Mouse (Mus musculus) limb, embryonic 14.5 days (tissue): Measurements from ENCODE around the gene Tmem214. TPM values are rescaled to one million over a fixed set of nuclear protein-coding genes. Genes with fewer than 3 reads are reported as not detected.

ENCODE experiments used
- ATAC-seq: fragments of 200-750 bp; cut with Nextera tagmentation; 2 replicates; pipeline ENCODE4 v1.8.0; 2017; ENCODE audit warnings: low read depth, moderate number of reproducible peaks, moderate TSS enrichment; ENCODE audit not compliant: low FRiP score
- DNase-seq: peaks from one replicate; pipeline ENCODE4 v3.0.0-alpha.2; 2015; ENCODE audit warnings: low spot score
- H3K27ac ChIP-seq: fragments of 300-500 bp; sonication (generic); replicated peaks from 2 replicates; pipeline ENCODE4 v1.5.1; 2014; ENCODE audit warnings: low read depth, mild to moderate bottlenecking, low read length, moderate library complexity, mixed read lengths
- H3K27me3 ChIP-seq: fragments of 300-500 bp; sonication (generic); 2 replicates; pipeline ENCODE4 v1.6.1; 2014; ENCODE audit warnings: low read length, mixed read lengths; ENCODE audit not compliant: control insufficient read depth, insufficient read depth
- H3K36me3 ChIP-seq: fragments of 300-500 bp; sonication (generic); 2 replicates; pipeline ENCODE4 v1.6.1; 2014; ENCODE audit warnings: mild to moderate bottlenecking, low read length, moderate library complexity, mixed read lengths; ENCODE audit not compliant: control insufficient read depth, insufficient read depth
- H3K4me1 ChIP-seq: fragments of 300-500 bp; sonication (generic); 2 replicates; pipeline ENCODE4 v1.6.1; 2014; ENCODE audit warnings: antibody characterized with exemption, low read length, mixed read lengths; ENCODE audit not compliant: control insufficient read depth, insufficient read depth
- H3K4me2 ChIP-seq: fragments of 300-500 bp; sonication (generic); replicated peaks from 2 replicates; pipeline ENCODE4 v1.6.1; 2014; ENCODE audit warnings: low read depth, mild to moderate bottlenecking, low read length, moderate library complexity; ENCODE audit not compliant: severe bottlenecking
- H3K4me3 ChIP-seq: fragments of 300-500 bp; sonication (generic); replicated peaks from 2 replicates; pipeline ENCODE4 v1.5.1; 2014; ENCODE audit warnings: low read length
- H3K9ac ChIP-seq: fragments of 300-500 bp; sonication (generic); 2 replicates; pipeline ENCODE4 v1.6.1; 2014; ENCODE audit warnings: mild to moderate bottlenecking, low read depth, low read length, moderate library complexity; ENCODE audit not compliant: severe bottlenecking
- H3K9me3 ChIP-seq: fragments of 300-500 bp; sonication (generic); 2 replicates; pipeline ENCODE4 v1.6.1; 2016; ENCODE audit warnings: low read length; ENCODE audit not compliant: control insufficient read depth
- POLR2A ChIP-seq: fragments of 200-500 bp; IDR thresholded peaks from 2 replicates; pipeline ENCODE4 v1.8.0; 2012; ENCODE audit warnings: inconsistent platforms, mild to moderate bottlenecking, moderate library complexity, borderline replicate concordance; ENCODE audit not compliant: insufficient read depth, insufficient read length; ENCODE audit errors: extremely low read depth
- WGBS: fragments of 180-500 bp; shearing (Covaris S2); extraction: QIAGEN DNeasy Blood & Tissue Kit; methylation state at CpG from one replicate; pipeline ENCODE4 v1.1.7; 2014; 5-methylcytosine and 5-hydroxymethylcytosine counted together
- polyA plus RNA-seq, 2 experiments: library from polyadenylated mRNA; depleted of rRNA in 1 of 2; stranded (reverse) in 1 of 2; unstranded in 1 of 2; fragments of >200 nt; fragmentation: Nextera tagmentation in 1 of 2; extraction: Ambion mirVana in 1 of 2; gene quantifications; 2 replicates each; pipeline versions ENCODE4 v1.2.1 to v1.2.3; 2012 to 2014

Tmem214 gene
- polyA plus RNA-seq, 2 experiments, result 81.8 to 115 TPM

- no peak overlapping the region for H3K4me2 ChIP-seq
- 48% methylated on average over 4 of the region's 4 CpGs for WGBS
- H3K27me3 ChIP-seq, result no peaks in the 10 kb centered on the region
- H3K36me3 ChIP-seq, result peaks cover 21% of the 10 kb centered on the region
- DNase-seq, result no peak
- H3K9ac ChIP-seq, result no peak overlapping the region
- peaks cover 2% of the 10 kb centered on the region; the same call in 1 of the 2 replicates for H3K4me1 ChIP-seq
- H3K4me3 ChIP-seq, result no peak overlapping the region
- H3K27ac ChIP-seq, result no peak overlapping the region
- no peaks in the 10 kb centered on the region for H3K9me3 ChIP-seq
- no peak for ATAC-seq
- no peak for TF ChIP-seq POLR2A
These were observed 4.0 kb upstream of the Tmem214 start for GRCm38 (mm10) chr5:30863852-30864251.

- H3K9me3 ChIP-seq, result no peaks in the 10 kb centered on the region
- peaks cover 21% of the 10 kb centered on the region for H3K36me3 ChIP-seq
- no peaks in the 10 kb centered on the region for H3K27me3 ChIP-seq
- H3K4me2 ChIP-seq, result no peak overlapping the region
- ATAC-seq, result no peak
- no peak for DNase-seq
- no peak overlapping the region for H3K4me3 ChIP-seq
- peaks cover 5% of the 10 kb centered on the region; the same call in 1 of the 2 replicates for H3K4me1 ChIP-seq
- no peak for TF ChIP-seq POLR2A
- no peak overlapping the region for H3K9ac ChIP-seq
- 36% methylated on average over 15 of the region's 15 CpGs for WGBS
- H3K27ac ChIP-seq, result no peak overlapping the region
These were observed 3.5 kb upstream of the Tmem214 start for GRCm38 (mm10) chr5:30864322-30864721.

GRCm38 (mm10) chr5:30866871-30867270 is 941 bp upstream of the Tmem214 start:
- TF ChIP-seq POLR2A, result no peak
- no peaks in the 10 kb centered on the region for H3K27me3 ChIP-seq
- ATAC-seq (no peak), DNase-seq (no peak)
- peaks cover 30% of the 10 kb centered on the region for H3K36me3 ChIP-seq
- H3K4me1 ChIP-seq, result peaks cover 13% of the 10 kb centered on the region
- no peak overlapping the region for H3K9ac ChIP-seq
- no peak overlapping the region for H3K27ac ChIP-seq
- WGBS, result 97% methylated on average over 3 of the region's 3 CpGs
- H3K4me2 ChIP-seq, result no peak overlapping the region
- H3K9me3 ChIP-seq, result no peaks in the 10 kb centered on the region
- H3K4me3 ChIP-seq, result no peak overlapping the region

- Histone ChIP-seq H3K9me3 (no peaks in the 10 kb centered on the region), H3K4me1 (peaks cover 13% of the 10 kb centered on the region), H3K4me3 (peak overlapping the region; percentile 94), H3K9ac (peak overlapping the region; percentile 96), H3K4me2 (peak overlapping the region; percentile 80), H3K27me3 (no peaks in the 10 kb centered on the region), H3K36me3 (peaks cover 40% of the 10 kb centered on the region), H3K27ac (peak overlapping the region; percentile 79)
- no peak for TF ChIP-seq POLR2A
- WGBS, result 5% methylated on average over 9 of the region's 9 CpGs
- ATAC-seq (peak; percentile 39; the same call in 1 of the 2 replicates), DNase-seq (no peak)
These were observed 1.2 kb downstream of the Tmem214 start for GRCm38 (mm10) chr5:30868981-30869380.

- H3K36me3 ChIP-seq, result peaks cover 46% of the 10 kb centered on the region
- no peaks in the 10 kb centered on the region for H3K9me3 ChIP-seq
- peaks cover 13% of the 10 kb centered on the region for H3K4me1 ChIP-seq
- DNase-seq (peak; percentile 85), ATAC-seq (peak; percentile 92)
- H3K27ac ChIP-seq, result peak overlapping the region; percentile 79
- H3K4me3 ChIP-seq, result peak overlapping the region; percentile 94
- WGBS, result 1% methylated on average over 48 of the region's 63 CpGs
- peak overlapping the region; percentile 80 for H3K4me2 ChIP-seq
- H3K27me3 ChIP-seq, result no peaks in the 10 kb centered on the region
- no peak; the same call in 1 of the 2 replicates for TF ChIP-seq POLR2A
- peak overlapping the region; percentile 96 for H3K9ac ChIP-seq
These were observed 1.8 kb downstream of the Tmem214 start for GRCm38 (mm10) chr5:30869405-30870130.
